Mouse (Mus musculus) thymus, adult 2 months (tissue): ENCODE measurements around the gene Nat9.

Experiments
- CTCF ChIP-seq: fragments of 200-500 bp; IDR thresholded peaks from 2 replicates; pipeline ENCODE4 v1.5.1; 2012; ENCODE audit warnings: mild to moderate bottlenecking, control low read depth, low read length, moderate library complexity, borderline replicate concordance; ENCODE audit not compliant: control insufficient read depth, poor library complexity, insufficient read depth; ENCODE audit errors: extremely low read depth
- POLR2A ChIP-seq: fragments of 200-500 bp; IDR thresholded peaks from 2 replicates; pipeline ENCODE4 v1.6.1; 2012; ENCODE audit warnings: mild to moderate bottlenecking, low read length, control low read depth, moderate library complexity; ENCODE audit not compliant: control insufficient read depth, poor library complexity, insufficient read depth; ENCODE audit errors: extremely low read depth

GRCm38 (mm10) chr11:115189304-115189703 lies 1.6 kb upstream of the Nat9 start:
- TF ChIP-seq CTCF: no peak
- no peak for TF ChIP-seq POLR2A
